Mouse (Mus musculus): ENCODE results near the gene Emilin1. TPM values are rescaled to one million over a fixed set of nuclear protein-coding genes. Genes with fewer than 3 reads are reported as not detected.
A peak's percentile ranks its signal among the peaks of the same experiment; 100 is the strongest.

Gene Emilin1
- polyA plus RNA-seq, 1 experiment from 2014 or later: 108 TPM

GRCm38 (mm10) chr5:30908426-30909299 lies 4.5 kb upstream of the Emilin1 start:
- peak overlapping the region; percentile 74 for H3K4me2 ChIP-seq (ENCODE audit: low read length)
- H3K9me3 ChIP-seq (ENCODE audit: control insufficient read depth, low read length): no peaks in the 10 kb centered on the region
- H3K36me3 ChIP-seq (ENCODE audit: control insufficient read depth, insufficient read depth, low read length): peaks cover 25% of the 10 kb centered on the region
- peak overlapping the region; percentile 69 to 77 for H3K4me3 ChIP-seq (ENCODE audit: control insufficient read depth in 1 of 2, insufficient read depth in 1 of 2, low read depth in 1 of 2, low read length in 2 of 2)
- WGBS: 19% methylated on average over 13 of the region's 13 CpGs
- peak; percentile 57 for ATAC-seq (ENCODE audit: insufficient number of reproducible peaks, insufficient read depth, low FRiP score, low read depth)
- H3K4me1 ChIP-seq (ENCODE audit: control insufficient read depth in 2 of 2, insufficient read depth in 2 of 2, low read length in 2 of 2): peaks cover 40 to 54% of the 10 kb centered on the region in 2 experiments
- H3K27me3 ChIP-seq (ENCODE audit: control insufficient read depth, insufficient read depth, low read length): no peaks in the 10 kb centered on the region
- H3K9ac ChIP-seq (ENCODE audit: low read length): peak overlapping the region; percentile 81
- H3K27ac ChIP-seq (replicated peaks in 1 of 2; ENCODE audit: control insufficient read depth in 1 of 2, insufficient read depth in 1 of 2, low read depth in 2 of 2, low read length in 2 of 2): peak overlapping the region; percentile 95

GRCm38 (mm10) chr5:30909300-30909659 lies 3.9 kb upstream of the Emilin1 start:
- Histone ChIP-seq H3K4me3 (ENCODE audit: control insufficient read depth in 1 of 2, insufficient read depth in 1 of 2, low read depth in 1 of 2, low read length in 2 of 2) (no peak overlapping the region), H3K4me1 (ENCODE audit: control insufficient read depth in 2 of 2, insufficient read depth in 2 of 2, low read length in 2 of 2) (peaks cover 45 to 59% of the 10 kb centered on the region in 2 experiments), H3K27ac (replicated peaks in 1 of 2; ENCODE audit: control insufficient read depth in 1 of 2, insufficient read depth in 1 of 2, low read depth in 2 of 2, low read length in 2 of 2) (peak overlapping the region; percentile 95), H3K9ac (ENCODE audit: low read length) (peak overlapping the region; percentile 81), H3K9me3 (ENCODE audit: control insufficient read depth, low read length) (no peaks in the 10 kb centered on the region), H3K36me3 (ENCODE audit: control insufficient read depth, insufficient read depth, low read length) (peaks cover 19% of the 10 kb centered on the region), H3K27me3 (ENCODE audit: control insufficient read depth, insufficient read depth, low read length) (no peaks in the 10 kb centered on the region), H3K4me2 (ENCODE audit: low read length) (peak overlapping the region; percentile 74)
- 18% methylated on average over 7 of the region's 7 CpGs for WGBS
- no peak for ATAC-seq (ENCODE audit: insufficient number of reproducible peaks, insufficient read depth, low FRiP score, low read depth)

GRCm38 (mm10) chr5:30909863-30910262 lies 3.3 kb upstream of the Emilin1 start:
- WGBS: 80% methylated on average over 7 of the region's 7 CpGs
- H3K4me1 ChIP-seq (ENCODE audit: control insufficient read depth in 2 of 2, insufficient read depth in 2 of 2, low read length in 2 of 2): peaks cover 47 to 59% of the 10 kb centered on the region in 2 experiments
- peak overlapping the region; percentile 95 for H3K27ac ChIP-seq (replicated peaks in 1 of 2; ENCODE audit: control insufficient read depth in 1 of 2, insufficient read depth in 1 of 2, low read depth in 2 of 2, low read length in 2 of 2)
- ATAC-seq (ENCODE audit: insufficient number of reproducible peaks, insufficient read depth, low FRiP score, low read depth): no peak
- H3K36me3 ChIP-seq (ENCODE audit: control insufficient read depth, insufficient read depth, low read length): peaks cover 13% of the 10 kb centered on the region
- H3K9me3 ChIP-seq (ENCODE audit: control insufficient read depth, low read length): no peaks in the 10 kb centered on the region
- H3K4me3 ChIP-seq (ENCODE audit: control insufficient read depth in 1 of 2, insufficient read depth in 1 of 2, low read depth in 1 of 2, low read length in 2 of 2): no peak overlapping the region
- H3K9ac ChIP-seq (ENCODE audit: low read length): no peak overlapping the region
- no peak overlapping the region for H3K4me2 ChIP-seq (ENCODE audit: low read length)
- no peaks in the 10 kb centered on the region for H3K27me3 ChIP-seq (ENCODE audit: control insufficient read depth, insufficient read depth, low read length)

- H3K4me2 ChIP-seq (ENCODE audit: low read length): no peak overlapping the region
- ATAC-seq (ENCODE audit: insufficient number of reproducible peaks, insufficient read depth, low FRiP score, low read depth): no peak
- peaks cover 50 to 65% of the 10 kb centered on the region in 2 experiments for H3K4me1 ChIP-seq (ENCODE audit: control insufficient read depth in 2 of 2, insufficient read depth in 2 of 2, low read length in 2 of 2)
- no peaks in the 10 kb centered on the region for H3K9me3 ChIP-seq (ENCODE audit: control insufficient read depth, low read length)
- H3K4me3 ChIP-seq (ENCODE audit: control insufficient read depth in 1 of 2, insufficient read depth in 1 of 2, low read depth in 1 of 2, low read length in 2 of 2): no peak overlapping the region
- peaks cover 7% of the 10 kb centered on the region for H3K36me3 ChIP-seq (ENCODE audit: control insufficient read depth, insufficient read depth, low read length)
- peak overlapping the region in 1 of 2 experiments; percentile 42; a peak in 2 of 4 replicates for H3K27ac ChIP-seq (replicated peaks in 1 of 2; ENCODE audit: control insufficient read depth in 1 of 2, insufficient read depth in 1 of 2, low read depth in 2 of 2, low read length in 2 of 2)
- no peak overlapping the region for H3K9ac ChIP-seq (ENCODE audit: low read length)
- H3K27me3 ChIP-seq (ENCODE audit: control insufficient read depth, insufficient read depth, low read length): no peaks in the 10 kb centered on the region
Measured at GRCm38 (mm10) chr5:30910481-30910880, 2.7 kb upstream of the Emilin1 start.

GRCm38 (mm10) chr5:30912156-30912555 lies 1.0 kb upstream of the Emilin1 start:
- Histone ChIP-seq H3K4me3 (ENCODE audit: control insufficient read depth in 1 of 2, insufficient read depth in 1 of 2, low read depth in 1 of 2, low read length in 2 of 2) (no peak overlapping the region), H3K4me2 (ENCODE audit: low read length) (peak overlapping the region; percentile 73), H3K36me3 (ENCODE audit: control insufficient read depth, insufficient read depth, low read length) (peaks cover 4% of the 10 kb centered on the region), H3K9ac (ENCODE audit: low read length) (peak overlapping the region; percentile 83; the same call in 1 of the 2 replicates), H3K9me3 (ENCODE audit: control insufficient read depth, low read length) (no peaks in the 10 kb centered on the region), H3K27ac (replicated peaks in 1 of 2; ENCODE audit: control insufficient read depth in 1 of 2, insufficient read depth in 1 of 2, low read depth in 2 of 2, low read length in 2 of 2) (peak overlapping the region; percentile 94 to 95), H3K4me1 (ENCODE audit: control insufficient read depth in 2 of 2, insufficient read depth in 2 of 2, low read length in 2 of 2) (peaks cover 58 to 73% of the 10 kb centered on the region in 2 experiments), H3K27me3 (ENCODE audit: control insufficient read depth, insufficient read depth, low read length) (no peaks in the 10 kb centered on the region)
- no peak for ATAC-seq (ENCODE audit: insufficient number of reproducible peaks, insufficient read depth, low FRiP score, low read depth)
- 36% methylated on average over 5 of the region's 5 CpGs for WGBS

GRCm38 (mm10) chr5:30914101-30914635 lies 966 bp downstream of the Emilin1 start:
- peaks cover 24% of the 10 kb centered on the region for H3K36me3 ChIP-seq (ENCODE audit: control insufficient read depth, insufficient read depth, low read length)
- peak overlapping the region; percentile 73 for H3K4me2 ChIP-seq (ENCODE audit: low read length)
- peak overlapping the region; percentile 94 to 95 for H3K27ac ChIP-seq (replicated peaks in 1 of 2; ENCODE audit: control insufficient read depth in 1 of 2, insufficient read depth in 1 of 2, low read depth in 2 of 2, low read length in 2 of 2)
- H3K9ac ChIP-seq (ENCODE audit: low read length): peak overlapping the region; percentile 83
- peak overlapping the region; percentile 54 to 64 for H3K4me3 ChIP-seq (ENCODE audit: control insufficient read depth in 1 of 2, insufficient read depth in 1 of 2, low read depth in 1 of 2, low read length in 2 of 2)
- H3K27me3 ChIP-seq (ENCODE audit: control insufficient read depth, insufficient read depth, low read length): no peaks in the 10 kb centered on the region
- H3K4me1 ChIP-seq (ENCODE audit: control insufficient read depth in 2 of 2, insufficient read depth in 2 of 2, low read length in 2 of 2): peaks cover 46 to 61% of the 10 kb centered on the region in 2 experiments
- WGBS: 58% methylated on average over 7 of the region's 7 CpGs
- ATAC-seq (ENCODE audit: insufficient number of reproducible peaks, insufficient read depth, low FRiP score, low read depth): no peak
- H3K9me3 ChIP-seq (ENCODE audit: control insufficient read depth, low read length): no peaks in the 10 kb centered on the region

- WGBS: 52% methylated on average over 6 of the region's 6 CpGs
- Histone ChIP-seq H3K4me1 (ENCODE audit: control insufficient read depth in 2 of 2, insufficient read depth in 2 of 2, low read length in 2 of 2) (peaks cover 39 to 54% of the 10 kb centered on the region in 2 experiments), H3K36me3 (ENCODE audit: control insufficient read depth, insufficient read depth, low read length) (peaks cover 31% of the 10 kb centered on the region), H3K9ac (ENCODE audit: low read length) (peak overlapping the region; percentile 83), H3K27ac (replicated peaks in 1 of 2; ENCODE audit: control insufficient read depth in 1 of 2, insufficient read depth in 1 of 2, low read depth in 2 of 2, low read length in 2 of 2) (peak overlapping the region; percentile 94 to 95), H3K9me3 (ENCODE audit: control insufficient read depth, low read length) (no peaks in the 10 kb centered on the region), H3K4me2 (ENCODE audit: low read length) (peak overlapping the region; percentile 73), H3K4me3 (ENCODE audit: control insufficient read depth in 1 of 2, insufficient read depth in 1 of 2, low read depth in 1 of 2, low read length in 2 of 2) (peak overlapping the region; percentile 54 to 64), H3K27me3 (ENCODE audit: control insufficient read depth, insufficient read depth, low read length) (no peaks in the 10 kb centered on the region)
- no peak for ATAC-seq (ENCODE audit: insufficient number of reproducible peaks, insufficient read depth, low FRiP score, low read depth)
Measured at GRCm38 (mm10) chr5:30914849-30915248, 1.6 kb downstream of the Emilin1 start.
